Mouse (Mus musculus) heart, embryonic 12.5 days (tissue): Measurements from ENCODE around the gene Far2. TPM values are rescaled to one million over a fixed set of nuclear protein-coding genes. Genes with fewer than 3 reads are reported as not detected.
A peak's percentile ranks its signal among the peaks of the same experiment; 100 is the strongest.
"Not testable (repeated sequence)": the region's sequence is repeated elsewhere in the genome, so short reads cannot be mapped to it uniquely, and the experiment has no call there.

Experiments used
- ATAC-seq: fragments of 200-750 bp; cut with Nextera tagmentation; 2 replicates; pipeline ENCODE4 v1.8.0; 2017; ENCODE audit warnings: moderate TSS enrichment, moderate library complexity; ENCODE audit not compliant: insufficient number of reproducible peaks, low FRiP score
- H3K27ac ChIP-seq: fragments of 300-500 bp; sonication (generic); 2 replicates; pipeline ENCODE4 v1.5.1; 2016; ENCODE audit warnings: mild to moderate bottlenecking, moderate library complexity; ENCODE audit not compliant: poor library complexity, severe bottlenecking
- H3K27me3 ChIP-seq: fragments of 300-500 bp; sonication (generic); replicated peaks from 2 replicates; pipeline ENCODE4 v1.6.1; 2016; ENCODE audit warnings: mild to moderate bottlenecking, moderate library complexity
- H3K36me3 ChIP-seq: fragments of 300-500 bp; sonication (generic); 2 replicates; pipeline ENCODE4 v1.6.1; 2016; ENCODE audit warnings: mild to moderate bottlenecking, moderate library complexity
- H3K4me1 ChIP-seq: fragments of 300-500 bp; sonication (generic); replicated peaks from 2 replicates; pipeline ENCODE4 v1.6.1; 2016; ENCODE audit warnings: mild to moderate bottlenecking
- H3K4me2 ChIP-seq: fragments of 300-500 bp; sonication (generic); 2 replicates; pipeline ENCODE4 v1.6.1; 2016; ENCODE audit warnings: mild to moderate bottlenecking, moderate library complexity
- H3K4me3 ChIP-seq: fragments of 300-500 bp; sonication (generic); 2 replicates; pipeline ENCODE4 v1.5.1; 2016; ENCODE audit warnings: mild to moderate bottlenecking
- H3K9ac ChIP-seq: fragments of 300-500 bp; sonication (generic); 2 replicates; pipeline ENCODE4 v1.6.1; 2016; ENCODE audit warnings: mild to moderate bottlenecking, moderate library complexity
- H3K9me3 ChIP-seq: fragments of 300-500 bp; sonication (generic); replicated peaks from 2 replicates; pipeline ENCODE4 v1.6.1; 2016; ENCODE audit warnings: mild to moderate bottlenecking, moderate library complexity
- WGBS: fragments of 180-500 bp; shearing (Covaris S2); methylation state at CpG from one replicate; pipeline ENCODE4 v1.1.7; 2016; 5-methylcytosine and 5-hydroxymethylcytosine counted together
- polyA plus RNA-seq: library from polyadenylated mRNA; unstranded; fragments of >200 nt; fragmentation: Nextera tagmentation; extraction: Ambion mirVana; gene quantifications from 2 replicates; pipeline ENCODE4 v1.2.1, GENCODE M21; 2016

Gene Far2
- polyA plus RNA-seq, 1 experiment from 2014 or later = 1.2 TPM

GRCm38 (mm10) chr6:148117696-148118095, 70.6 kb downstream of the Far2 start:
- ATAC-seq = no peak
- H3K4me2 ChIP-seq = no peak overlapping the region
- no peaks in the 10 kb centered on the region for H3K27me3 ChIP-seq
- no peaks in the 10 kb centered on the region for H3K9me3 ChIP-seq
- H3K36me3 ChIP-seq = no peaks in the 10 kb centered on the region
- no peak overlapping the region for H3K27ac ChIP-seq
- no peaks in the 10 kb centered on the region for H3K4me1 ChIP-seq
- H3K9ac ChIP-seq = no peak overlapping the region
- H3K4me3 ChIP-seq = no peak overlapping the region
- 71% methylated on average over 1 of the region's 1 CpGs for WGBS

GRCm38 (mm10) chr6:148120703-148121102, 73.6 kb downstream of the Far2 start:
- ATAC-seq = no peak
- WGBS = 82% methylated on average over 1 of the region's 1 CpGs
- no peaks in the 10 kb centered on the region for H3K9me3 ChIP-seq
- no peaks in the 10 kb centered on the region for H3K36me3 ChIP-seq
- H3K27me3 ChIP-seq = no peaks in the 10 kb centered on the region
- no peak overlapping the region for H3K27ac ChIP-seq
- H3K4me1 ChIP-seq = no peaks in the 10 kb centered on the region
- H3K4me2 ChIP-seq = no peak overlapping the region
- no peak overlapping the region for H3K4me3 ChIP-seq
- no peak overlapping the region for H3K9ac ChIP-seq

GRCm38 (mm10) chr6:148126851-148127250, 79.8 kb downstream of the Far2 start:
- not testable (repeated sequence) for H3K36me3 ChIP-seq, H3K9me3 ChIP-seq, H3K27me3 ChIP-seq, H3K27ac ChIP-seq, H3K4me1 ChIP-seq, H3K4me2 ChIP-seq, H3K4me3 ChIP-seq, ATAC-seq, H3K9ac ChIP-seq
- 75% methylated on average over 10 of the region's 10 CpGs for WGBS

- no peaks in the 10 kb centered on the region for H3K36me3 ChIP-seq
- H3K4me2 ChIP-seq = no peak overlapping the region
- WGBS = 76% methylated on average over 10 of the region's 10 CpGs
- ATAC-seq = no peak
- H3K27ac ChIP-seq = no peak overlapping the region
- no peaks in the 10 kb centered on the region for H3K27me3 ChIP-seq
- H3K4me1 ChIP-seq = no peaks in the 10 kb centered on the region
- no peak overlapping the region for H3K4me3 ChIP-seq
- no peak overlapping the region for H3K9ac ChIP-seq
- no peaks in the 10 kb centered on the region for H3K9me3 ChIP-seq
Observed at GRCm38 (mm10) chr6:148132314-148132713, 85.3 kb downstream of the Far2 start.

GRCm38 (mm10) chr6:148133536-148133935, 86.5 kb downstream of the Far2 start:
- Histone ChIP-seq H3K4me1 (no peaks in the 10 kb centered on the region), H3K4me2 (no peak overlapping the region), H3K4me3 (no peak overlapping the region), H3K27me3 (no peaks in the 10 kb centered on the region), H3K9me3 (no peaks in the 10 kb centered on the region), H3K36me3 (no peaks in the 10 kb centered on the region), H3K27ac (no peak overlapping the region), H3K9ac (no peak overlapping the region)
- ATAC-seq = no peak

- WGBS = 26% methylated on average over 9 of the region's 9 CpGs
Observed at GRCm38 (mm10) chr6:148135769-148136382, 88.8 kb downstream of the Far2 start.

GRCm38 (mm10) chr6:148139288-148139995, 92.4 kb downstream of the Far2 start:
- H3K9me3 ChIP-seq = 0 out of 2 replicates have a peak, but pooled peaks cover 3% of the 10 kb centered on the region
- no peak overlapping the region for H3K4me2 ChIP-seq
- no peak overlapping the region for H3K9ac ChIP-seq
- 80% methylated on average over 6 of the region's 6 CpGs for WGBS
- no peak overlapping the region for H3K27ac ChIP-seq
- no peaks in the 10 kb centered on the region for H3K4me1 ChIP-seq
- ATAC-seq = no peak
- H3K4me3 ChIP-seq = no peak overlapping the region
- H3K27me3 ChIP-seq = 0 out of 2 replicates have a peak, but pooled peaks cover 3% of the 10 kb centered on the region
- H3K36me3 ChIP-seq = no peaks in the 10 kb centered on the region

More at GRCm38 (mm10) chr6:148135769-148136382, 88.8 kb downstream of the Far2 start:
- Histone ChIP-seq H3K4me2 (0 out of 2 replicates have a peak overlapping the region, but pooled peaks have one; percentile 19), H3K36me3 (no peaks in the 10 kb centered on the region), H3K4me1 (no peaks in the 10 kb centered on the region), H3K4me3 (no peak overlapping the region), H3K27me3 (0 out of 2 replicates have a peak, but pooled peaks cover 3% of the 10 kb centered on the region), H3K27ac (no peak overlapping the region), H3K9me3 (no peaks in the 10 kb centered on the region), H3K9ac (no peak overlapping the region)
- no peak for ATAC-seq

GRCm38 (mm10) chr6:148141874-148142273, 94.8 kb downstream of the Far2 start:
- H3K27me3 ChIP-seq = 0 out of 2 replicates have a peak, but pooled peaks cover 3% of the 10 kb centered on the region
- H3K4me1 ChIP-seq = no peaks in the 10 kb centered on the region
- ATAC-seq = no peak
- H3K9ac ChIP-seq = no peak overlapping the region
- H3K4me2 ChIP-seq = no peak overlapping the region
- H3K4me3 ChIP-seq = no peak overlapping the region
- no peak overlapping the region for H3K27ac ChIP-seq
- 70% methylated on average over 5 of the region's 5 CpGs for WGBS
- H3K9me3 ChIP-seq = 0 out of 2 replicates have a peak, but pooled peaks cover 3% of the 10 kb centered on the region
- H3K36me3 ChIP-seq = no peaks in the 10 kb centered on the region

- Histone ChIP-seq H3K4me2 (no peak overlapping the region), H3K4me3 (no peak overlapping the region), H3K9ac (no peak overlapping the region)
Observed at GRCm38 (mm10) chr6:148142421-148142820, 95.4 kb downstream of the Far2 start.

GRCm38 (mm10) chr6:148152305-148152704, 105.2 kb downstream of the Far2 start:
- H3K27ac ChIP-seq, H3K4me3 ChIP-seq, H3K4me1 ChIP-seq, H3K27me3 ChIP-seq, H3K36me3 ChIP-seq, H3K4me2 ChIP-seq, H3K9me3 ChIP-seq, ATAC-seq, H3K9ac ChIP-seq: not testable (repeated sequence)
- WGBS = 53% methylated on average over 4 of the region's 4 CpGs

More at GRCm38 (mm10) chr6:148142421-148142820, 95.4 kb downstream of the Far2 start:
- 0 out of 2 replicates have a peak, but pooled peaks cover 3% of the 10 kb centered on the region for H3K27me3 ChIP-seq
- no peaks in the 10 kb centered on the region for H3K4me1 ChIP-seq
- H3K9me3 ChIP-seq = 0 out of 2 replicates have a peak, but pooled peaks cover 3% of the 10 kb centered on the region
- ATAC-seq = no peak
- 72% methylated on average over 1 of the region's 1 CpGs for WGBS
- H3K27ac ChIP-seq = no peak overlapping the region
- H3K36me3 ChIP-seq = no peaks in the 10 kb centered on the region

GRCm38 (mm10) chr6:148172904-148173303, 125.8 kb downstream of the Far2 start:
- 45% methylated on average over 3 of the region's 3 CpGs for WGBS
- ATAC-seq = no peak; the same call in 1 of the 2 replicates
- Histone ChIP-seq H3K4me3 (no peak overlapping the region), H3K27ac (0 out of 2 replicates have a peak overlapping the region, but pooled peaks have one; percentile 7), H3K36me3 (no peaks in the 10 kb centered on the region), H3K4me2 (no peak overlapping the region), H3K9me3 (peaks cover 4% of the 10 kb centered on the region), H3K4me1 (peaks cover 10% of the 10 kb centered on the region), H3K27me3 (no peaks in the 10 kb centered on the region), H3K9ac (no peak overlapping the region)
